Mouse (Mus musculus) lung, embryonic 15.5 days (tissue): ENCODE data around the gene Ndufs4. TPM values are rescaled to one million over a fixed set of nuclear protein-coding genes. Genes with fewer than 3 reads are reported as not detected.
"Not testable (repeated sequence)": the region's sequence is repeated elsewhere in the genome, so short reads cannot be mapped to it uniquely, and the experiment has no call there.

Source experiments
- ATAC-seq: fragments of 200-750 bp; cut with Nextera tagmentation; 2 replicates; pipeline ENCODE4 v1.8.0; 2017; ENCODE audit warnings: moderate number of reproducible peaks, borderline replicate concordance; ENCODE audit not compliant: low FRiP score, low TSS enrichment; ENCODE audit errors: extremely low read depth
- H3K27ac ChIP-seq: fragments of 300-500 bp; sonication (generic); 2 replicates; pipeline ENCODE4 v1.5.1; 2015; ENCODE audit warnings: moderate library complexity, mild to moderate bottlenecking, inconsistent platforms
- H3K27me3 ChIP-seq: fragments of 300-500 bp; sonication (generic); 2 replicates; pipeline ENCODE4 v1.6.1; 2015; ENCODE audit warnings: inconsistent platforms
- H3K36me3 ChIP-seq: fragments of 300-500 bp; sonication (generic); 2 replicates; pipeline ENCODE4 v1.6.1; 2015; ENCODE audit warnings: inconsistent platforms
- H3K4me1 ChIP-seq: fragments of 300-500 bp; sonication (generic); 2 replicates; pipeline ENCODE4 v1.6.1; 2015; ENCODE audit warnings: inconsistent platforms
- H3K4me2 ChIP-seq: fragments of 300-500 bp; sonication (generic); 2 replicates; pipeline ENCODE4 v1.6.1; 2015; ENCODE audit warnings: inconsistent platforms, mild to moderate bottlenecking, moderate library complexity
- H3K4me3 ChIP-seq: fragments of 300-500 bp; sonication (generic); 2 replicates; pipeline ENCODE4 v1.5.1; 2015; ENCODE audit warnings: mild to moderate bottlenecking, inconsistent platforms
- H3K9ac ChIP-seq: fragments of 300-500 bp; sonication (generic); 2 replicates; pipeline ENCODE4 v1.6.1; 2015; ENCODE audit warnings: inconsistent platforms
- H3K9me3 ChIP-seq: fragments of 300-500 bp; sonication (generic); 2 replicates; pipeline ENCODE4 v1.6.1; 2016; ENCODE audit warnings: inconsistent platforms
- WGBS: fragments of 180-500 bp; shearing (Covaris S2); methylation state at CpG from one replicate; pipeline ENCODE4 v1.1.7; 2015; 5-methylcytosine and 5-hydroxymethylcytosine counted together
- polyA plus RNA-seq: library from polyadenylated mRNA; unstranded; fragments of >200 nt; fragmentation: Nextera tagmentation; extraction: Ambion mirVana; gene quantifications from 2 replicates; pipeline ENCODE4 v1.2.1, GENCODE M21; 2015

The Ndufs4 gene
- polyA plus RNA-seq, 1 experiment from 2014 or later: 252 TPM

- no peak overlapping the region for H3K4me3 ChIP-seq
Observed at GRCm38 (mm10) chr13:114319136-114319535, 68.9 kb downstream of the Ndufs4 start.

DNA sequence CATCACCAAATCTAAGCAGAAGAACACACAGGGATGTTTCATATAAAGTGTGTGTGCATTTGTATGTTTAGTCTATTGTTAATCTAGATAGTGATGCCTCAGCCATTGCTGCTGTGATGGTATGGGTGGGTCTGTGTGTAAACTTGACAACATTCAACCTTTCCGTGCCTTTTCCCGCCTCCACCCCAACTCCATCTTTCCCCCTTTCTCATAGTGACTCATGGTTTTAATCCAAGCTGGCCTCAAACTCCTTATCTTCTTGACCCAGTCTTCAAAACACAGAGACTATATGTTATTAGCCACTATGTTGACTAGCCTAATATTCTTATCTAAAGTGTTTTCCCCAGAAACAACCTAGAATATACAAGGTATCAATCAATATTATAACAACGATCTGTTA is 72.7 kb downstream of the Ndufs4 start:
- WGBS: 86% methylated on average over 3 of the region's 3 CpGs
- no peak overlapping the region for H3K9ac ChIP-seq
- H3K4me1 ChIP-seq: peaks cover 7% of the 10 kb centered on the region; the same call in 1 of the 2 replicates
- no peak overlapping the region for H3K4me3 ChIP-seq
- H3K4me2 ChIP-seq: no peak overlapping the region
- no peaks in the 10 kb centered on the region for H3K36me3 ChIP-seq
- ATAC-seq: no peak
- H3K27me3 ChIP-seq: no peaks in the 10 kb centered on the region
- no peak overlapping the region for H3K27ac ChIP-seq
- H3K9me3 ChIP-seq: no peaks in the 10 kb centered on the region

More at GRCm38 (mm10) chr13:114319136-114319535, 68.9 kb downstream of the Ndufs4 start:
- Histone ChIP-seq H3K9ac (no peak overlapping the region), H3K4me2 (no peak overlapping the region), H3K27ac (no peak overlapping the region), H3K36me3 (no peaks in the 10 kb centered on the region), H3K27me3 (no peaks in the 10 kb centered on the region), H3K9me3 (no peaks in the 10 kb centered on the region), H3K4me1 (peaks cover 7% of the 10 kb centered on the region; the same call in 1 of the 2 replicates)
- ATAC-seq: no peak

GRCm38 (mm10) chr13:114314953-114315352 is 73.1 kb downstream of the Ndufs4 start:
- Histone ChIP-seq H3K36me3 (no peaks in the 10 kb centered on the region), H3K4me1 (peaks cover 7% of the 10 kb centered on the region; the same call in 1 of the 2 replicates), H3K4me3 (no peak overlapping the region), H3K9me3 (no peaks in the 10 kb centered on the region), H3K9ac (no peak overlapping the region), H3K27ac (no peak overlapping the region), H3K27me3 (no peaks in the 10 kb centered on the region), H3K4me2 (no peak overlapping the region)
- ATAC-seq: no peak
- 65% methylated on average over 3 of the region's 3 CpGs for WGBS

DNA sequence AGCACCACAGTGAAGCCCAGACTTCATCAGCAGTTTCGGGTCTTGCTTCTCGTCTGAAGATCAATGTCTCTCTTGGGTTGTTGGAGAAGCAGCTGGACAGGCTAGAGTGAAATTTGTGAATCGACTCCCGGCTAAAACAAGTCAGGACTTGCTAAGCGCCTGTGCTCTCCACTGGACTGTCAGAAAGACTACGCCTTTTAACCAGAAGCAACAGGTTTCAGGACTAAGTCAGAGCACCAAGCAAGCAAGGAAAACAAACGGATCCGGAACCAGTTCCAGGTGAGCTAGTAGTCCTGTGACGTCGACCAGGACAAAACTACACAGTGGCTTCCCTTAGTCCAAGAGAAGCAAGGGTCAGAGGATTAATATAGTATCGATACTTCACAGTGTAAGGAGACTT is 77.5 kb downstream of the Ndufs4 start:
- no peak overlapping the region for H3K4me2 ChIP-seq
- no peak overlapping the region for H3K9ac ChIP-seq
- H3K27ac ChIP-seq: no peak overlapping the region
- no peaks in the 10 kb centered on the region for H3K4me1 ChIP-seq
- no peak overlapping the region for H3K4me3 ChIP-seq
- ATAC-seq: no peak
- no peaks in the 10 kb centered on the region for H3K36me3 ChIP-seq
- 91% methylated on average over 11 of the region's 11 CpGs for WGBS
- H3K27me3 ChIP-seq: no peaks in the 10 kb centered on the region
- H3K9me3 ChIP-seq: no peaks in the 10 kb centered on the region

GRCm38 (mm10) chr13:114304684-114305083 is 83.4 kb downstream of the Ndufs4 start:
- Histone ChIP-seq H3K36me3 (no peaks in the 10 kb centered on the region), H3K4me2 (no peak overlapping the region), H3K27me3 (no peaks in the 10 kb centered on the region), H3K9me3 (no peaks in the 10 kb centered on the region), H3K4me3 (no peak overlapping the region), H3K9ac (no peak overlapping the region), H3K27ac (no peak overlapping the region), H3K4me1 (no peaks in the 10 kb centered on the region)
- 77% methylated on average over 7 of the region's 7 CpGs for WGBS
- ATAC-seq: no peak

GRCm38 (mm10) chr13:114303466-114304175 is 84.4 kb downstream of the Ndufs4 start:
- no peaks in the 10 kb centered on the region for H3K4me1 ChIP-seq
- no peaks in the 10 kb centered on the region for H3K36me3 ChIP-seq
- no peak for ATAC-seq
- no peak overlapping the region for H3K4me2 ChIP-seq
- no peak overlapping the region for H3K27ac ChIP-seq
- 66% methylated on average over 4 of the region's 4 CpGs for WGBS
- H3K9ac ChIP-seq: no peak overlapping the region
- H3K27me3 ChIP-seq: no peaks in the 10 kb centered on the region
- H3K4me3 ChIP-seq: no peak overlapping the region
- H3K9me3 ChIP-seq: no peaks in the 10 kb centered on the region

DNA sequence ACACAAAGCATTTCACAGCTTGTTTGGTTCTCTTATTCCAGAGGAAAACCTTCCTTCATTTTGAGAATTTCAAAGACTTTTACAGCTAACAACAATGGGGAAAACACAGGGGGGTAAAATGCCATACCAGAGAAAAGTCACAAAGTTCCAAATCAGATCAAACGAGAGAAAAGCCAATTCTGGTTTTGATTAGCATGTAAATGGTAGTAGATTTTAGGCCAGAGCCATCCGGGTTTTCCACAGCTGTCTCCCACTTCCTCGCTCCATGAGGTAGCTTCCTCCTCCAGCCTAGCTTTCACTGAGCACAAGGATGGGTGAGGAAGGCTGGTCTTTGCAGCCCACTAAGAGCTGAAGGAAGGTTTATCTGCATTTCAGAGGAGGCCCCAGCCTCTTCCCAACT is 90.3 kb downstream of the Ndufs4 start:
- Histone ChIP-seq H3K4me2 (no peak overlapping the region), H3K27me3 (no peaks in the 10 kb centered on the region), H3K4me3 (no peak overlapping the region), H3K36me3 (no peaks in the 10 kb centered on the region), H3K9me3 (no peaks in the 10 kb centered on the region), H3K9ac (no peak overlapping the region), H3K4me1 (no peaks in the 10 kb centered on the region), H3K27ac (no peak overlapping the region)
- ATAC-seq: no peak
- 66% methylated on average over 3 of the region's 3 CpGs for WGBS

DNA sequence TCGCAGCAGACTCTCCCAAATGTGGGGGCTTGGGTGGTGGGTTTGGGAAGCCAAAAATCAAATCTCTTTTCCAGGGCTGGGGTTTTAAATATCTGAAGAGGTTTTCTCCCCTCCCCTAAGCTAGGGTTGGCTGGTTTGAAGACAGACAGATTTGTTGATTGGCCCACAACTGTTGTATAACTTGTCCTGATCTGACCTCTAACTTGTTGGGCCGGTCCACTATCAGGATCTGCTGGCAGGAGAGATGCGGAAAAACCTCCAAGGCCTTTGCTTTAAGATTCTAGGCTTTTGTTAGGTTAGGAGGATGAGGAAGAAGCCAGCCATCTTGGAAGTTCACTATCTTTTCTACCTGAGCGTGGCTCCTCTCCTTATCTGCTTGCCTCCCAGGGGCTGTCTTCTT is 91.5 kb downstream of the Ndufs4 start:
- no peaks in the 10 kb centered on the region for H3K36me3 ChIP-seq
- H3K27ac ChIP-seq: no peak overlapping the region
- no peaks in the 10 kb centered on the region for H3K27me3 ChIP-seq
- no peaks in the 10 kb centered on the region for H3K9me3 ChIP-seq
- ATAC-seq: no peak
- H3K4me3 ChIP-seq: no peak overlapping the region
- H3K4me1 ChIP-seq: no peaks in the 10 kb centered on the region
- H3K4me2 ChIP-seq: no peak overlapping the region
- H3K9ac ChIP-seq: no peak overlapping the region
- WGBS: 79% methylated on average over 4 of the region's 4 CpGs

- Histone ChIP-seq H3K9me3 (no peaks in the 10 kb centered on the region), H3K36me3 (peaks cover 17% of the 10 kb centered on the region), H3K4me1 (no peaks in the 10 kb centered on the region), H3K4me3 (no peak overlapping the region), H3K27me3 (no peaks in the 10 kb centered on the region), H3K4me2 (no peak overlapping the region), H3K27ac (no peak overlapping the region), H3K9ac (no peak overlapping the region)
- WGBS: 67% methylated on average over 1 of the region's 1 CpGs
- ATAC-seq: no peak
Observed at GRCm38 (mm10) chr13:114289411-114289810, 98.6 kb downstream of the Ndufs4 start.

GRCm38 (mm10) chr13:114288511-114288910 is 99.5 kb downstream of the Ndufs4 start:
- Histone ChIP-seq H3K9ac (no peak overlapping the region), H3K27me3 (no peaks in the 10 kb centered on the region), H3K27ac (no peak overlapping the region), H3K4me2 (no peak overlapping the region), H3K9me3 (no peaks in the 10 kb centered on the region), H3K36me3 (peaks cover 19% of the 10 kb centered on the region), H3K4me3 (no peak overlapping the region), H3K4me1 (no peaks in the 10 kb centered on the region)
- no peak for ATAC-seq
- 94% methylated on average over 3 of the region's 3 CpGs for WGBS

- not testable (repeated sequence) for H3K4me2 ChIP-seq, H3K36me3 ChIP-seq, H3K4me3 ChIP-seq, H3K4me1 ChIP-seq, H3K27me3 ChIP-seq, H3K9me3 ChIP-seq, H3K27ac ChIP-seq, H3K9ac ChIP-seq, ATAC-seq
- 89% methylated on average over 2 of the region's 2 CpGs for WGBS
Observed at GRCm38 (mm10) chr13:114278690-114279089, 109.4 kb downstream of the Ndufs4 start.

GRCm38 (mm10) chr13:114277277-114277676 is 110.8 kb downstream of the Ndufs4 start:
- Histone ChIP-seq H3K36me3 (no peaks in the 10 kb centered on the region), H3K4me1 (no peaks in the 10 kb centered on the region), H3K27me3 (no peaks in the 10 kb centered on the region), H3K9me3 (no peaks in the 10 kb centered on the region), H3K9ac (no peak overlapping the region), H3K4me2 (no peak overlapping the region), H3K4me3 (no peak overlapping the region), H3K27ac (no peak overlapping the region)
- 76% methylated on average over 5 of the region's 5 CpGs for WGBS
- ATAC-seq: no peak
